Mouse (Mus musculus): ENCODE measurements around the gene Gm14085. TPM values are rescaled to one million over a fixed set of nuclear protein-coding genes. Genes with fewer than 3 reads are reported as not detected.
"Not testable (repeated sequence)": the region's sequence is repeated elsewhere in the genome, so short reads cannot be mapped to it uniquely, and the experiment has no call there.

Gm14085 gene
- not detected in 2 replicates for polyA plus RNA-seq (2012; ENCODE audit: insufficient read depth, insufficient read length, missing spikeins)

DNA sequence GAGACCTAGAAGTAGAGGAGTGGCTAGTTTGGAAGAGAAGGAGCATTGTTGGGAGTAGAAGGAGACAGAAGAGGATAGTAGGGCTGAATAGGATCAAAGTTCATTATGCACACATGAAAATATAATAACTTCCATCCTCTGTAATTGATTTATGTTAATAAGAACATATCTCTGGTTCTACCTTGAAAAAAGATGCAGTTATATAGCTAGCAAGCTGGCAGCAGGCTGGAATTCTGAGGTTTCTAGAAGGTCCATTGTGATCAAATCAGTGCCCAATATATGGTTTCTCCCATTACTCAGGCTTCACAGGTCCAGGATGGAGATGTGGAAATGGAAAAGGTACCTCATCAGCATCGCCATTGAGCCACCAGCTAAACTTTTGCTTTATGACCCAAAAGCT lies at the start of gene Gm14085:
Gene Gm14085, plus strand, starts transcription at position 301 of the 400 bp plus-strand sequence.
- no peak within 1 kb of the TSS for H3K4me3 ChIP-seq (ENCODE audit: insufficient read depth, low read depth, low read length)
- no peak within 1 kb of the TSS for H3K27ac ChIP-seq (replicated peaks; ENCODE audit: low read depth, low read length)
- H3K4me1 ChIP-seq (ENCODE audit: control insufficient read depth, insufficient read depth, insufficient read length, low read length) = no peaks in the 10 kb centered on the region

- H3K4me1 ChIP-seq (ENCODE audit: control insufficient read depth, insufficient read depth, insufficient read length, low read length); H3K27ac ChIP-seq (replicated peaks; ENCODE audit: low read depth, low read length); H3K4me3 ChIP-seq (ENCODE audit: insufficient read depth, low read depth, low read length): not testable (repeated sequence)
These were observed 45.8 kb upstream of the Gm14085 start for GRCm38 (mm10) chr2:122438706-122439482.

GRCm38 (mm10) chr2:122440521-122440920 lies 44.2 kb upstream of the Gm14085 start:
- not testable (repeated sequence) for H3K4me3 ChIP-seq (ENCODE audit: insufficient read depth, low read depth, low read length); H3K4me1 ChIP-seq (ENCODE audit: control insufficient read depth, insufficient read depth, insufficient read length, low read length); H3K27ac ChIP-seq (replicated peaks; ENCODE audit: low read depth, low read length)

GRCm38 (mm10) chr2:122441000-122441933 lies 43.5 kb upstream of the Gm14085 start:
- Histone ChIP-seq H3K27ac (replicated peaks; ENCODE audit: low read depth, low read length) (peak overlapping the region; percentile 58), H3K4me3 (ENCODE audit: insufficient read depth, low read depth, low read length) (peak overlapping the region; percentile 44), H3K4me1 (ENCODE audit: control insufficient read depth, insufficient read depth, insufficient read length, low read length) (peaks cover 4% of the 10 kb centered on the region; the same call in 1 of the 2 replicates)

DNA sequence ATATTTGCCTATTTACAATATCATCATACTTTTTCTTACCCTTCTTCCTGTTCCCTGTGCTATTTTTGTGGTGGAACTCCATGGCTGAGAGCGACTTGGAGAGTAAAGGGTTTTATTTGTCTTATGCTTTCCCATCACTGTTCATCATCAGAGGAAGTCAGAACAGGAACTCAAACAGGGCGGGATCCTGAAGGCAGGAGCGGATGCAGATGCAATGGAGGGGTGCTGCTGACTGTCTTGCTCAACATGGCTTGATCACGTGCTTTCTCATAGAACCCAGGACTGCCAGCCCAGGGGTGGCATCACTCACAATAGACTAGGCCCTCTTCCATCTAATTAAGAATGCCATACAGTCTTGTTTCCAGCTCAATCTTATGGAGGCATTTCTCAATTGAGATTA lies 34.4 kb upstream of the Gm14085 start:
- H3K4me1 ChIP-seq (ENCODE audit: control insufficient read depth, insufficient read depth, insufficient read length, low read length) = peaks cover 7% of the 10 kb centered on the region; the same call in 1 of the 2 replicates
- H3K4me3 ChIP-seq (ENCODE audit: insufficient read depth, low read depth, low read length) = no peak overlapping the region
- H3K27ac ChIP-seq (replicated peaks; ENCODE audit: low read depth, low read length) = peak overlapping the region; percentile 40; the same call in 1 of the 2 replicates

GRCm38 (mm10) chr2:122452426-122452825 lies 32.3 kb upstream of the Gm14085 start:
- Histone ChIP-seq H3K27ac (replicated peaks; ENCODE audit: low read depth, low read length) (peak overlapping the region; percentile 70), H3K4me1 (ENCODE audit: control insufficient read depth, insufficient read depth, insufficient read length, low read length) (peaks cover 7% of the 10 kb centered on the region; the same call in 1 of the 2 replicates), H3K4me3 (ENCODE audit: insufficient read depth, low read depth, low read length) (no peak overlapping the region)

GRCm38 (mm10) chr2:122466901-122467300 lies 17.8 kb upstream of the Gm14085 start:
- Histone ChIP-seq H3K27ac (replicated peaks; ENCODE audit: low read depth, low read length) (0 out of 2 replicates have a peak overlapping the region, but pooled peaks have one; percentile 19), H3K4me3 (ENCODE audit: insufficient read depth, low read depth, low read length) (peak overlapping the region; percentile 62), H3K4me1 (ENCODE audit: control insufficient read depth, insufficient read depth, insufficient read length, low read length) (0 out of 2 replicates have a peak, but pooled peaks cover 3% of the 10 kb centered on the region)

GRCm38 (mm10) chr2:122467351-122468013 lies 17.3 kb upstream of the Gm14085 start:
- peak overlapping the region; percentile 19; the same call in 1 of the 2 replicates for H3K27ac ChIP-seq (replicated peaks; ENCODE audit: low read depth, low read length)
- 0 out of 2 replicates have a peak, but pooled peaks cover 3% of the 10 kb centered on the region for H3K4me1 ChIP-seq (ENCODE audit: control insufficient read depth, insufficient read depth, insufficient read length, low read length)
- peak overlapping the region; percentile 62 for H3K4me3 ChIP-seq (ENCODE audit: insufficient read depth, low read depth, low read length)

DNA sequence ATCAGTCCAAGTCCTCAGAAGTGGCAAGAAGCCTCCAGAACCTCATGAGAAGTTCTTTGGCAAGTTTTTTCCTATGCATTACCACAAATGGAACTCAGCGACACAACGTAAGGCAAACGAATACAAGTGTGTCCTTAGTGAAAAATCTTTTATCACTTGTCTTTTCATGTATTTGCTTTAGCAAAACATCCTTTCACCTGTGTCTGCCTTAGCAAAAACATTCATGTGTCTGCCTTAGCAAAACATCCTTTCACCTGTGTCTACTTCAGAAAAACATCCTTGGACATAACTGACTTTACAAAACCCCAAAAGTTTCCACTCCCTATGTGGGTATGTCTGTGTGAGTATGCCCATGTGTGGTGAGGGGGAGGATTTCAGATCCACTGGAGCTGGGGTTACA lies 15.5 kb upstream of the Gm14085 start:
- Histone ChIP-seq H3K4me1 (ENCODE audit: control insufficient read depth, insufficient read depth, insufficient read length, low read length) (0 out of 2 replicates have a peak, but pooled peaks cover 3% of the 10 kb centered on the region), H3K27ac (replicated peaks; ENCODE audit: low read depth, low read length) (no peak overlapping the region), H3K4me3 (ENCODE audit: insufficient read depth, low read depth, low read length) (no peak overlapping the region)

DNA sequence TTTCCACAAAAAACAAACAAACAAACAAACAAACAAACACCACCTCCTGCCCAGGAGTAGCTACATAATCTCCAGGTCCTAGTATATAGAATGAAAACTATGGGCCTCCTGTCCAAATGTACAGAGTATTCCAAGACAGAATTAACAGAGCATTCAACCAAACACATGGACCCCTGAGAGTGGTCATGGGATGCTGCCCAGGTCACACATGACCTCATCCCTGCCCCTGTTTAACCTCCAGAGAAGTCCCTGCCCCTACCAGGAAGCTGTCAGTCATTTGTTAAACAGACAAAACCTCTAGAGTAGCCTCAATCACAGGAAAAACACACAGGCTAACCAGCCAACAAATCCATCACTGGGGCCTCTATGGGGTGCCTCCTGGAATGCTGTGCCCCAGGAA lies 8.2 kb upstream of the Gm14085 start:
- Histone ChIP-seq H3K4me1 (ENCODE audit: control insufficient read depth, insufficient read depth, insufficient read length, low read length) (no peaks in the 10 kb centered on the region), H3K4me3 (ENCODE audit: insufficient read depth, low read depth, low read length) (no peak overlapping the region), H3K27ac (replicated peaks; ENCODE audit: low read depth, low read length) (no peak overlapping the region)

GRCm38 (mm10) chr2:122483787-122484186 lies 954 bp upstream of the Gm14085 start:
- H3K4me3 ChIP-seq (ENCODE audit: insufficient read depth, low read depth, low read length); H3K27ac ChIP-seq (replicated peaks; ENCODE audit: low read depth, low read length); H3K4me1 ChIP-seq (ENCODE audit: control insufficient read depth, insufficient read depth, insufficient read length, low read length): not testable (repeated sequence)

DNA sequence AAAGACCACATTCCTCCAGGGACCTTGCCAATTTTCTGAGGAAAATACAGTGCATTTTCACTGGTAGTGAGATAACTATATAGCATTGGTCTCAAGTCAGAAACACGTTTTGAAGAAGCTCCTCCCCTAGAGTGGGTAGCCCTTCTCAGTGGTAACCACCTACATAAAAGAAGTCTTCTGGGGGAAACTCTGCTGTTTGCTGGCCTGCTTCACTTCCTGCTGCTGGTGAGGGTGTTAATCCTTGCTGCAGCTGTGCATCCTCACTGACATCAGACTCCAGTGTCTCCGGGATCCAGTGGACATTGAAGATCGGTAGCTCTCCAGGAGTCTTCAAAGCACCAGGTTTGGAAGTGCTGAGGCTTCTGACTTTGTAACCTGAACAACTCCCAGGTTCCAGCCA lies 913 bp downstream of the Gm14085 start:
- not testable (repeated sequence) for H3K4me1 ChIP-seq (ENCODE audit: control insufficient read depth, insufficient read depth, insufficient read length, low read length); H3K27ac ChIP-seq (replicated peaks; ENCODE audit: low read depth, low read length); H3K4me3 ChIP-seq (ENCODE audit: insufficient read depth, low read depth, low read length)

GRCm38 (mm10) chr2:122486122-122486521 lies 1.4 kb downstream of the Gm14085 start:
- H3K27ac ChIP-seq (replicated peaks; ENCODE audit: low read depth, low read length); H3K4me1 ChIP-seq (ENCODE audit: control insufficient read depth, insufficient read depth, insufficient read length, low read length); H3K4me3 ChIP-seq (ENCODE audit: insufficient read depth, low read depth, low read length): not testable (repeated sequence)

GRCm38 (mm10) chr2:122486674-122487073 lies 1.9 kb downstream of the Gm14085 start:
- Histone ChIP-seq H3K4me3 (ENCODE audit: insufficient read depth, low read depth, low read length) (no peak overlapping the region), H3K27ac (replicated peaks; ENCODE audit: low read depth, low read length) (no peak overlapping the region), H3K4me1 (ENCODE audit: control insufficient read depth, insufficient read depth, insufficient read length, low read length) (no peaks in the 10 kb centered on the region)

GRCm38 (mm10) chr2:122529696-122530095 lies 45.0 kb downstream of the Gm14085 start:
- not testable (repeated sequence) for H3K27ac ChIP-seq (replicated peaks; ENCODE audit: low read depth, low read length); H3K4me3 ChIP-seq (ENCODE audit: insufficient read depth, low read depth, low read length); H3K4me1 ChIP-seq (ENCODE audit: control insufficient read depth, insufficient read depth, insufficient read length, low read length)

Measured in brown adipose tissue, adult 24 weeks (tissue).